Mouse (Mus musculus) layer of hippocampus, postnatal 10 days (tissue): ENCODE results near the gene Rreb1. TPM values are rescaled to one million over a fixed set of nuclear protein-coding genes. Genes with fewer than 3 reads are reported as not detected.

ENCODE experiments used
- DNase-seq, 2 experiments: peaks; one replicate each; pipeline ENCODE4 v3.0.0; 2021; ENCODE audit warnings: low spot score in 2 of 2
- total RNA-seq, 2 experiments: library from RNA; stranded (reverse); gene quantifications; 2 replicates each; pipeline ENCODE4 v1.2.3; 2021

Rreb1 gene
- total RNA-seq, 2 experiments from 2014 or later, result 22.9 to 27.5 TPM

GRCm38 (mm10) chr13:37940649-37941048, 162.4 kb downstream of the Rreb1 start:
- no peak for DNase-seq

GRCm38 (mm10) chr13:37941138-37941645, 163.0 kb downstream of the Rreb1 start:
- no peak for DNase-seq

GRCm38 (mm10) chr13:37941950-37942886, 164.0 kb downstream of the Rreb1 start:
- DNase-seq, result no peak

- no peak for DNase-seq
Measured at GRCm38 (mm10) chr13:37942887-37943331, 164.7 kb downstream of the Rreb1 start.

GRCm38 (mm10) chr13:37943466-37943865, 165.3 kb downstream of the Rreb1 start:
- no peak for DNase-seq

GRCm38 (mm10) chr13:37944306-37944705, 166.1 kb downstream of the Rreb1 start:
- DNase-seq, result no peak

- DNase-seq, result no peak
Measured at GRCm38 (mm10) chr13:37945392-37945791, 167.2 kb downstream of the Rreb1 start.

GRCm38 (mm10) chr13:37946734-37947133, 168.5 kb downstream of the Rreb1 start:
- peak; percentile 78 to 83 for DNase-seq

- DNase-seq, result no peak
Measured at GRCm38 (mm10) chr13:37952981-37953380, 174.8 kb downstream of the Rreb1 start.

- DNase-seq, result no peak
Measured at GRCm38 (mm10) chr13:37954318-37954717, 176.1 kb downstream of the Rreb1 start.

GRCm38 (mm10) chr13:37958498-37959238, 180.5 kb downstream of the Rreb1 start:
- no peak for DNase-seq

- DNase-seq, result no peak
Measured at GRCm38 (mm10) chr13:37959239-37959907, 181.2 kb downstream of the Rreb1 start.

- DNase-seq, result no peak
Measured at GRCm38 (mm10) chr13:37959936-37960335, 181.7 kb downstream of the Rreb1 start.

- DNase-seq, result no peak
Measured at GRCm38 (mm10) chr13:37962541-37962940, 184.3 kb downstream of the Rreb1 start.

GRCm38 (mm10) chr13:37963354-37964007, 185.3 kb downstream of the Rreb1 start:
- DNase-seq, result peak; percentile 80 to 81

- peak in 1 of 2 experiments; percentile 28 for DNase-seq
Measured at GRCm38 (mm10) chr13:37964128-37965087, 186.2 kb downstream of the Rreb1 start.

GRCm38 (mm10) chr13:37965126-37965914, 187.1 kb downstream of the Rreb1 start:
- no peak for DNase-seq

- no peak for DNase-seq
Measured at GRCm38 (mm10) chr13:37966256-37967051, 188.3 kb downstream of the Rreb1 start.
